9 mouse cellular contexts compared by ENCODE assay signal in the genomic region with DNA sequence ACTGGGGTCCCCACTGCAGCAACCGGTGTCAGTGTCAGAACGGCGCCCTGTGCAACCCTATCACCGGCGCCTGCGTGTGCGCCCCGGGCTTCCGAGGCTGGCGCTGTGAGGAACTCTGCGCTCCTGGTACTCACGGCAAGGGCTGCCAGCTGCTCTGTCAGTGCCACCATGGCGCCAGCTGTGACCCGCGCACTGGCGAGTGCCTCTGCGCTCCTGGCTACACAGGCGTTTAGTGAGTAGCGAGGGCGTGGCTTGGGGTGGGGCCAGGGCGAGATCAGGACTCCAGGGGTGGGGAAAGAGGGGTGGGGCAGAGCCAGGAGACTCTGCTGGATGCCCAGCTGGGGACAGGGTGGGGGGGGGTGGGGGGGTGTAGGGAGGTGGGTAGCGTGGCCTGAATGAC.
DNase-seq lines count a peak whose midpoint lies in the region; ATAC-seq and TF ChIP-seq lines count a peak whose summit lies in the region.
"Had no signal": no experiment of that assay in that cellular context is flagged by ENCODE, and none has a peak within 500 bp of the region (broad histone marks: within the 10 kb centered on the region; RNA-seq: fewer than 3 reads in every experiment).

No protein-coding gene starts in this region.

- TF ChIP-seq EP300 in heart, postnatal 0 days (IDR thresholded peaks at IDR 0.05; ENCODE audit: low read depth) = no peak

- no peak overlapping the region for H3K9ac ChIP-seq in embryonic facial prominence, embryonic 14.5 days (ENCODE audit: low read depth, low read length)
- H3K9ac ChIP-seq in heart, postnatal 0 days (replicated peaks; ENCODE audit: low read depth, low read length) = no peak overlapping the region

- WGBS in embryonic facial prominence, embryonic 14.5 days = 3% methylated on average over 14 of the region's 22 CpGs
- 9% methylated on average over 22 of the region's 22 CpGs for WGBS in heart, postnatal 0 days

- no peaks in the 10 kb centered on the region for H3K4me1 ChIP-seq in embryonic facial prominence, embryonic 14.5 days (ENCODE audit: control insufficient read depth, insufficient read depth, low read length)
- H3K4me1 ChIP-seq in heart, postnatal 0 days (ENCODE audit: control insufficient read depth, insufficient read depth) = no peaks in the 10 kb centered on the region

- no peak for TF ChIP-seq CTCF in heart, postnatal 0 days (IDR thresholded peaks at IDR 0.05; ENCODE audit: low read depth)
- no peak for TF ChIP-seq CTCF in layer of hippocampus, adult 2 months (conservative IDR thresholded peaks at IDR 0.05)

- no peak for ATAC-seq in embryonic facial prominence, embryonic 14.5 days (ENCODE audit: low read depth)
- no peak for ATAC-seq in heart, postnatal 0 days (ENCODE audit: insufficient read depth, low read depth)
- peak; percentile 55; the same call in 1 of the 2 replicates for ATAC-seq in megakaryocyte progenitor cell, adult 5-6 weeks (replicated peaks; ENCODE audit: poor library complexity)

- peak overlapping the region; percentile 43 for H3K4me2 ChIP-seq in embryonic facial prominence, embryonic 14.5 days (ENCODE audit: low read depth, low read length)
- H3K4me2 ChIP-seq in heart, postnatal 0 days (ENCODE audit: low read depth, low read length) = peak overlapping the region; percentile 52

- no peaks in the 10 kb centered on the region for H3K36me3 ChIP-seq in embryonic facial prominence, embryonic 14.5 days (ENCODE audit: control insufficient read depth, insufficient read depth, low read length)
- H3K36me3 ChIP-seq in heart, postnatal 0 days (replicated peaks; ENCODE audit: control insufficient read depth, insufficient read depth, low read length) = no peaks in the 10 kb centered on the region

- H3K27me3 ChIP-seq in embryonic facial prominence, embryonic 14.5 days (replicated peaks; ENCODE audit: control insufficient read depth, insufficient read depth, low read length) = 0 out of 2 replicates have a peak, but pooled peaks cover 6% of the 10 kb centered on the region
- H3K27me3 ChIP-seq in heart, postnatal 0 days (ENCODE audit: control insufficient read depth, insufficient read depth, low read length) = peaks cover 17% of the 10 kb centered on the region; the same call in 1 of the 2 replicates

- peak overlapping the region; percentile 7; the same call in 1 of the 2 replicates for H3K4me3 ChIP-seq in embryonic facial prominence, embryonic 14.5 days (ENCODE audit: low read depth, low read length)
- H3K4me3 ChIP-seq in heart, postnatal 0 days (ENCODE audit: low read depth, low read length) = 0 out of 2 replicates have a peak overlapping the region, but pooled peaks have one; percentile 7
- H3K4me3 ChIP-seq in layer of hippocampus, adult 2 months = no peak overlapping the region

- no peak overlapping the region for H3K27ac ChIP-seq in embryonic facial prominence, embryonic 14.5 days (replicated peaks; ENCODE audit: low read depth, low read length)
- H3K27ac ChIP-seq in heart, postnatal 0 days (ENCODE audit: low read depth) = no peak overlapping the region
- no peak overlapping the region for H3K27ac ChIP-seq in layer of hippocampus, adult 2 months
- H3K27ac ChIP-seq: macrophage had no signal

- DNase-seq in thymus, postnatal 14 days = peak; percentile 4
- no peak for DNase-seq in thymus, postnatal 25 days
- peak; percentile 56 for DNase-seq in embryonic facial prominence, embryonic 14.5 days (ENCODE audit: low spot score)
- DNase-seq in heart, postnatal 0 days (ENCODE audit: low spot score) = no peak
- peak; percentile 61 to 72 for DNase-seq in kidney, postnatal 25 days
- no peak for DNase-seq in frontal cortex, postnatal 10 days (ENCODE audit: low spot score in 2 of 2)
- DNase-seq in layer of hippocampus, adult 2 months (ENCODE audit: low spot score in 2 of 2) = no peak

- no peaks in the 10 kb centered on the region for H3K9me3 ChIP-seq in embryonic facial prominence, embryonic 14.5 days (ENCODE audit: control insufficient read depth, low read length)
- H3K9me3 ChIP-seq in heart, postnatal 0 days (replicated peaks; ENCODE audit: control insufficient read depth, low read length) = no peaks in the 10 kb centered on the region

Comparison
In these comparisons a context has a peak if more than half of its experiments do, and no peak if none do; other contexts are left out.
1. DNase-seq: peak in thymus, postnatal 14 days (single experiment), embryonic facial prominence, embryonic 14.5 days (single experiment) and kidney, postnatal 25 days (2 of 2); none in thymus, postnatal 25 days (single experiment), heart, postnatal 0 days (single experiment), frontal cortex, postnatal 10 days (0 of 2) and layer of hippocampus, adult 2 months (0 of 2).